Mouse (Mus musculus): Measurements from ENCODE around the gene Mrpl43. TPM values are rescaled to one million over a fixed set of nuclear protein-coding genes. Genes with fewer than 3 reads are reported as not detected.
A peak's percentile ranks its signal among the peaks of the same experiment; 100 is the strongest.
"Not testable (repeated sequence)": the region's sequence is repeated elsewhere in the genome, so short reads cannot be mapped to it uniquely, and the experiment has no call there.

The Mrpl43 gene
- total RNA-seq (2021) = 10 to 100 TPM; 50.0 to 58.3 TPM
- long read RNA-seq, experiment 1, transcript Mrpl43-201 (3 exons, 1,398 nt) = major isoform, 97 of 106 reads
- long read RNA-seq, experiment 1, partial matches to known transcripts = 4 of 106 reads
- long read RNA-seq, experiment 1, other reads (novel, unspliced or antisense) = 5 of 106 reads
- long read RNA-seq, experiment 2, transcript Mrpl43-201 (3 exons, 1,398 nt) = major isoform, 63 of 66 reads
- long read RNA-seq, experiment 2, partial matches to known transcripts = 2 of 66 reads
- long read RNA-seq, experiment 2, other reads (novel, unspliced or antisense) = 1 of 66 reads

GRCm38 (mm10) chr19:45005957-45006712 is at the start of gene Mrpl43:
Mrpl43 (minus strand) TSS chr19:45006442.
- peak; percentile 99 for DNase-seq

GRCm38 (mm10) chr19:45054892-45055690 is 48.8 kb upstream of the Mrpl43 start:
- peak; percentile 33 for DNase-seq

- DNase-seq = no peak
Observed at GRCm38 (mm10) chr19:45053451-45053850, 47.2 kb upstream of the Mrpl43 start.

- no peak for DNase-seq
Observed at GRCm38 (mm10) chr19:45049523-45049922, 43.3 kb upstream of the Mrpl43 start.

GRCm38 (mm10) chr19:45048644-45049365 is 42.6 kb upstream of the Mrpl43 start:
- no peak for DNase-seq

GRCm38 (mm10) chr19:45047935-45048643 is 41.8 kb upstream of the Mrpl43 start:
- peak; percentile 62 for DNase-seq

GRCm38 (mm10) chr19:45047417-45047934 is 41.2 kb upstream of the Mrpl43 start, which contains the start of gene Sfxn3:
Sfxn3 (plus strand) TSS chr19:45047503.
- DNase-seq = peak; percentile 96

- peak; percentile 87 for DNase-seq
Observed at GRCm38 (mm10) chr19:45046523-45047321, 40.5 kb upstream of the Mrpl43 start.

GRCm38 (mm10) chr19:45045651-45046050 is 39.4 kb upstream of the Mrpl43 start, which contains the start of gene Pdzd7:
Pdzd7 (minus strand) TSS chr19:45045717.
- no peak for DNase-seq

GRCm38 (mm10) chr19:45045236-45045635 is 39.0 kb upstream of the Mrpl43 start:
- no peak for DNase-seq

- no peak for DNase-seq
Observed at GRCm38 (mm10) chr19:45044389-45044927, 38.2 kb upstream of the Mrpl43 start.

- no peak for DNase-seq
Observed at GRCm38 (mm10) chr19:45040214-45040613, 34.0 kb upstream of the Mrpl43 start.

- DNase-seq = not testable (repeated sequence)
Observed at GRCm38 (mm10) chr19:45038198-45038597, 32.0 kb upstream of the Mrpl43 start.

GRCm38 (mm10) chr19:45036867-45037266 is 30.6 kb upstream of the Mrpl43 start:
- peak; percentile 85 for DNase-seq

GRCm38 (mm10) chr19:45032570-45033332 is 26.5 kb upstream of the Mrpl43 start:
- peak; percentile 49 for DNase-seq

GRCm38 (mm10) chr19:45031780-45032179 is 25.5 kb upstream of the Mrpl43 start:
- peak; percentile 85 for DNase-seq

- DNase-seq = peak; percentile 89
Observed at GRCm38 (mm10) chr19:45030746-45031693, 24.8 kb upstream of the Mrpl43 start.

- DNase-seq = peak; percentile 80
Observed at GRCm38 (mm10) chr19:45030111-45030510, 23.9 kb upstream of the Mrpl43 start.
